Mouse (Mus musculus): ENCODE results near the gene Tnfaip2.

DNA sequence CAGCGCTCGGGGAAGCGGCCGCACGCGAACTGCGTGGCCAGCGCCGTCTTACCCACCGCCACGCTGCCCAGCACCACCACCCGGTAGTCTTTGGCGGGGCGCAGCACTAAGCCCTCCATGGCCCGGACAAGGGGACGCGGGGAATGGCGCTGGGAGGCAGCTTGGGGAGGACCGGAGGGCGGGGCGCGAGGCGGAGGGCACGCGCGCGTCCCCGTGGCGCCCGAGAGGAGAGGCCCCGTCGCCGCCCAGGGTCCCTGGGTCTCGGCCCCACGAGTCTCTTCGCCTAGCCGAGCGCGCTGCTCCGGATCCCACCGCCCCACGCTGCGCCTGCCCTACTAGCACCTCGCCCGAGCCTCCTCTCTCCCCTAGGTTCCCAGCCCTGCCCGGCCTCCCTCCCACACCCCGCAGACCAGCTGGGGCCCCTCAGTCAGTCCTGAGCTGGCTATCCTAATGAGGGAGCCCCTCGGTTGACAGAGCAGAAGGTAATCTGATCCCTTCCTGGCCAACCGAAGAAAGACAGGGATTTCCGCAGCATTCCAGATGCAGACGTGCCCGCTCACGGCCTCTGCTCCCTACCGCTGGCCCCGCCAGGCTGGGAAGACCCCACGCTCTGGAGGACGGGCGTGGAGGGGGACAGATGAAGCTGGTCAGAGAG is 43.5 kb downstream of the Tnfaip2 start, which contains the start of gene Gm266:
- no peak for TF ChIP-seq CTCF (IDR thresholded peaks at IDR 0.05; ENCODE audit: extremely low read depth, insufficient read depth, insufficient read length, insufficient replicate concordance)
- TF ChIP-seq POLR2A (IDR thresholded peaks at IDR 0.05; ENCODE audit: low read depth, low read length), result no peak

Measured in spleen, adult 2 months (tissue).